Mouse (Mus musculus) MEL (cell line): Measurements from ENCODE around the gene Zfp950.

ENCODE experiments used
- CTCF ChIP-seq, 3 experiments: IDR thresholded peaks in 2 of 3; conservative IDR thresholded peaks in 1 of 3; 2 replicates each; pipeline ENCODE4 v1.5.1; 2011 to 2012; ENCODE audit warnings: low read length in 3 of 3, low read depth in 2 of 3, mild to moderate bottlenecking in 2 of 3, improper control_type of control experiment in 1 of 3, inconsistent platforms in 1 of 3, mixed read lengths in 1 of 3, moderate library complexity in 1 of 3; ENCODE audit not compliant: control insufficient read depth in 1 of 3, insufficient read depth in 1 of 3, poor library complexity in 1 of 3, severe bottlenecking in 1 of 3
- MAFK ChIP-seq: IDR thresholded peaks from 2 replicates; pipeline ENCODE4 v1.6.1; 2011; ENCODE audit warnings: low read depth, mild to moderate bottlenecking, low read length, improper control_type of control experiment, borderline replicate concordance
- MAX ChIP-seq: IDR thresholded peaks from 2 replicates; pipeline ENCODE4 v1.6.1; 2011; ENCODE audit warnings: low read length, improper control_type of control experiment
- POLR2AphosphoS2 ChIP-seq: IDR thresholded peaks from 2 replicates; pipeline ENCODE4 v1.6.1; 2011; ENCODE audit warnings: low read length, improper control_type of control experiment
- ZKSCAN1 ChIP-seq: IDR thresholded peaks from 2 replicates; pipeline ENCODE4 v1.6.1; 2012; ENCODE audit warnings: low read depth, mild to moderate bottlenecking, inconsistent platforms, low read length, improper control_type of control experiment, moderate library complexity
- ZMIZ1 ChIP-seq: IDR thresholded peaks from 2 replicates; pipeline ENCODE4 v1.6.1; 2012; ENCODE audit warnings: low read depth, mild to moderate bottlenecking, inconsistent platforms, low read length, improper control_type of control experiment, moderate library complexity

GRCm38 (mm10) chr19:61065011-61065410 is 75.6 kb downstream of the Zfp950 start:
- no peak for TF ChIP-seq POLR2AphosphoS2
- TF ChIP-seq CTCF (IDR thresholded peaks at IDR 0.05 in 2 of 3, conservative IDR thresholded peaks at IDR 0.05 in 1 of 3; ENCODE audit: control insufficient read depth in 1 of 3, insufficient read depth in 1 of 3, low read depth in 2 of 3, low read length in 3 of 3, poor library complexity in 1 of 3, severe bottlenecking in 1 of 3): no peak
- TF ChIP-seq MAX: no peak
- TF ChIP-seq ZKSCAN1: no peak
- TF ChIP-seq MAFK: no peak
- TF ChIP-seq ZMIZ1: no peak
